Mouse (Mus musculus): Measurements from ENCODE around the gene Mat2b.

- no peak for TF ChIP-seq CTCF (IDR thresholded peaks at IDR 0.05; ENCODE audit: control insufficient read depth, insufficient read depth, insufficient read length)
- no peak for TF ChIP-seq USF1 (IDR thresholded peaks at IDR 0.05; ENCODE audit: low read depth)
- TF ChIP-seq MAX (IDR thresholded peaks at IDR 0.05) = no peak
- TF ChIP-seq MYOG (IDR thresholded peaks at IDR 0.05; ENCODE audit: control insufficient read depth, extremely low read depth, insufficient read length) = no peak
- no peak for TF ChIP-seq CEBPB (IDR thresholded peaks at IDR 0.05; ENCODE audit: low read depth)
- no peak for TF ChIP-seq MYOD1 (IDR thresholded peaks at IDR 0.05; ENCODE audit: control insufficient read depth, insufficient read length, low read depth)
- no peak for TF ChIP-seq FOSL1 (IDR thresholded peaks at IDR 0.05; ENCODE audit: insufficient read depth, low read length, poor library complexity, severe bottlenecking)
Observed at GRCm38 (mm10) chr11:40734251-40734752, 39.3 kb upstream of the Mat2b start.

Data from C2C12 (cell line).